Mouse (Mus musculus) C2C12 (cell line): Measurements from ENCODE around the gene Aldh9a1. TPM values are rescaled to one million over a fixed set of nuclear protein-coding genes. Genes with fewer than 3 reads are reported as not detected.

Experiments used
- H3K27me3 ChIP-seq: one replicate; pipeline ENCODE4 v1.6.1; 2011; ENCODE audit not compliant: control insufficient read depth, insufficient read depth, insufficient read length
- H3K36me3 ChIP-seq: one replicate; pipeline ENCODE4 v1.6.1; 2011; ENCODE audit not compliant: control insufficient read depth, insufficient read depth
- H3K4me3 ChIP-seq: one replicate; pipeline ENCODE4 v1.5.1; 2011; ENCODE audit warnings: mild to moderate bottlenecking, control low read depth; ENCODE audit not compliant: poor library complexity, insufficient read depth, severe bottlenecking
- H3K79me2 ChIP-seq: one replicate; pipeline ENCODE4 v1.6.1; 2011; ENCODE audit not compliant: control insufficient read depth, insufficient read depth
- H3K79me3 ChIP-seq: one replicate; pipeline ENCODE4 v1.6.1; 2011; ENCODE audit warnings: low read depth, control low read depth
- H3ac ChIP-seq: one replicate; pipeline ENCODE3; 2011; ENCODE audit warnings: low read depth; ENCODE audit not compliant: control insufficient read depth, insufficient read length
- CEBPB ChIP-seq: IDR thresholded peaks from one replicate; pipeline ENCODE4 v1.6.1; 2011; ENCODE audit warnings: low read depth, mild to moderate bottlenecking, control low read depth, moderate library complexity
- CTCF ChIP-seq: IDR thresholded peaks from one replicate; pipeline ENCODE4 v1.5.1; 2011; ENCODE audit not compliant: control insufficient read depth, insufficient read depth, insufficient read length
- FOSL1 ChIP-seq: IDR thresholded peaks from one replicate; pipeline ENCODE4 v1.8.0; 2011; ENCODE audit warnings: mild to moderate bottlenecking, low read length; ENCODE audit not compliant: poor library complexity, insufficient read depth, severe bottlenecking
- MAX ChIP-seq: IDR thresholded peaks from one replicate; pipeline ENCODE4 v1.6.1; 2011; ENCODE audit warnings: mild to moderate bottlenecking, control low read depth
- MYOD1 ChIP-seq: IDR thresholded peaks from one replicate; pipeline ENCODE4 v1.6.1; 2011; ENCODE audit warnings: low read depth; ENCODE audit not compliant: control insufficient read depth, insufficient read length
- MYOG ChIP-seq: IDR thresholded peaks from one replicate; pipeline ENCODE4 v1.6.1; 2011; ENCODE audit not compliant: control insufficient read depth, insufficient read length; ENCODE audit errors: extremely low read depth
- USF1 ChIP-seq: IDR thresholded peaks from one replicate; pipeline ENCODE4 v1.6.1; 2011; ENCODE audit warnings: low read depth, mild to moderate bottlenecking, control low read depth, moderate library complexity
- polyA plus RNA-seq: library from polyadenylated mRNA; unstranded; fragments of >200 nt; fragmentation: generic; extraction: Trizol; gene quantifications from one replicate; pipeline ENCODE4 v1.2.1, GENCODE M21; 2012; ENCODE audit warnings: missing spikeins

Gene Aldh9a1
- polyA plus RNA-seq, 1 experiment, result 29.4 TPM

- H3K36me3 ChIP-seq, result peaks cover 49% of the 10 kb centered on the region
Measured at GRCm38 (mm10) chr1:167366621-167367020, 16.8 kb downstream of the Aldh9a1 start.

GRCm38 (mm10) chr1:167368018-167368417 lies 18.2 kb downstream of the Aldh9a1 start:
- no peak for TF ChIP-seq CEBPB
- TF ChIP-seq MYOG, result no peak
- TF ChIP-seq FOSL1, result no peak
- TF ChIP-seq CTCF, result no peak
- no peak for TF ChIP-seq MYOD1
- no peak for TF ChIP-seq USF1
- TF ChIP-seq MAX, result no peak

More at GRCm38 (mm10) chr1:167366621-167367020, 16.8 kb downstream of the Aldh9a1 start:
- Histone ChIP-seq H3K4me3 (no peak overlapping the region), H3K79me2 (no peaks in the 10 kb centered on the region), H3ac (no peak overlapping the region), H3K79me3 (no peaks in the 10 kb centered on the region), H3K27me3 (no peaks in the 10 kb centered on the region)
- no peak for TF ChIP-seq CEBPB
- TF ChIP-seq FOSL1, result no peak

GRCm38 (mm10) chr1:167368513-167368912 lies 18.7 kb downstream of the Aldh9a1 start:
- Histone ChIP-seq H3K79me3 (no peaks in the 10 kb centered on the region), H3K27me3 (no peaks in the 10 kb centered on the region), H3K36me3 (peaks cover 61% of the 10 kb centered on the region), H3ac (no peak overlapping the region), H3K79me2 (no peaks in the 10 kb centered on the region), H3K4me3 (no peak overlapping the region)
- no peak for TF ChIP-seq CTCF
- no peak for TF ChIP-seq CEBPB
- TF ChIP-seq MYOD1, result no peak

More at GRCm38 (mm10) chr1:167368018-167368417, 18.2 kb downstream of the Aldh9a1 start:
- Histone ChIP-seq H3K79me3 (no peaks in the 10 kb centered on the region), H3K4me3 (no peak overlapping the region), H3ac (no peak overlapping the region), H3K36me3 (peaks cover 59% of the 10 kb centered on the region), H3K79me2 (no peaks in the 10 kb centered on the region), H3K27me3 (no peaks in the 10 kb centered on the region)

- Histone ChIP-seq H3K36me3 (peaks cover 66% of the 10 kb centered on the region), H3K79me2 (no peaks in the 10 kb centered on the region), H3K4me3 (no peak overlapping the region), H3K27me3 (no peaks in the 10 kb centered on the region), H3ac (no peak overlapping the region), H3K79me3 (no peaks in the 10 kb centered on the region)
- TF ChIP-seq MAX, result peak; percentile 43
- no peak for TF ChIP-seq MYOD1
- no peak for TF ChIP-seq USF1
- TF ChIP-seq FOSL1, result no peak
- no peak for TF ChIP-seq CEBPB
- peak; percentile 94 for TF ChIP-seq CTCF
- TF ChIP-seq MYOG, result no peak
Measured at GRCm38 (mm10) chr1:167369905-167370304, 20.1 kb downstream of the Aldh9a1 start.

- H3K4me3 ChIP-seq, result no peak overlapping the region
- H3ac ChIP-seq, result no peak overlapping the region
- H3K79me3 ChIP-seq, result no peaks in the 10 kb centered on the region
- H3K36me3 ChIP-seq, result peaks cover 64% of the 10 kb centered on the region
- H3K79me2 ChIP-seq, result no peaks in the 10 kb centered on the region
- TF ChIP-seq CTCF (no peak), FOSL1 (no peak)
- no peaks in the 10 kb centered on the region for H3K27me3 ChIP-seq
Measured at GRCm38 (mm10) chr1:167372739-167373138, 22.9 kb downstream of the Aldh9a1 start.

- Histone ChIP-seq H3K27me3 (no peaks in the 10 kb centered on the region), H3K79me2 (no peaks in the 10 kb centered on the region), H3K79me3 (no peaks in the 10 kb centered on the region), H3ac (no peak overlapping the region), H3K4me3 (no peak overlapping the region), H3K36me3 (peaks cover 54% of the 10 kb centered on the region)
- no peak for TF ChIP-seq USF1
- no peak for TF ChIP-seq CEBPB
- no peak for TF ChIP-seq MAX
- TF ChIP-seq CTCF, result no peak
- TF ChIP-seq MYOG, result no peak
- no peak for TF ChIP-seq MYOD1
- TF ChIP-seq FOSL1, result no peak
Measured at GRCm38 (mm10) chr1:167374003-167374784, 24.4 kb downstream of the Aldh9a1 start.
